8 mouse cellular contexts compared by ENCODE assay signal in genomic region chr13:21749387-21750158, GRCm38 (mm10). TPM values are rescaled to one million over a fixed set of nuclear protein-coding genes. Genes with fewer than 3 reads are reported as not detected.
DNase-seq lines count a peak whose midpoint lies in the region; ATAC-seq and TF ChIP-seq lines count a peak whose summit lies in the region.

No protein-coding gene starts in this region.

- peak overlapping the region; percentile 54 for H3K4me3 ChIP-seq in kidney, embryonic 15.5 days (replicated peaks)
- peak overlapping the region; percentile 66 for H3K4me3 ChIP-seq in bone marrow, adult 2 months (replicated peaks; ENCODE audit: control insufficient read depth, low read depth, low read length)
- H3K4me3 ChIP-seq in heart, postnatal 0 days (ENCODE audit: low read depth, low read length), result peak overlapping the region; percentile 48

- no peak for DNase-seq in kidney, adult 11 months
- DNase-seq in heart, postnatal 0 days (ENCODE audit: low spot score), result no peak
- DNase-seq in natural killer cell, adult 2 months (ENCODE audit: low spot score in 2 of 2), result no peak
- DNase-seq in left cerebral cortex, adult 8-10 months (ENCODE audit: low spot score in 2 of 2), result no peak
- no peak for DNase-seq in cerebellum, adult 8-10 months

- peak overlapping the region; percentile 55 for H3K9ac ChIP-seq in kidney, embryonic 15.5 days
- peak overlapping the region; percentile 46 for H3K9ac ChIP-seq in heart, postnatal 0 days (replicated peaks; ENCODE audit: low read depth, low read length)

- 3% methylated on average over 5 of the region's 5 CpGs for WGBS in kidney, embryonic 15.5 days
- WGBS in bone marrow, adult 2 months, result 6% methylated on average over 5 of the region's 5 CpGs
- 15% methylated on average over 5 of the region's 5 CpGs for WGBS in heart, postnatal 0 days

- peak overlapping the region; percentile 98 for H3K27ac ChIP-seq in kidney, embryonic 15.5 days
- peak overlapping the region; percentile 94 for H3K27ac ChIP-seq in bone marrow, adult 2 months (ENCODE audit: control insufficient read depth, insufficient read depth, low read depth, low read length, poor library complexity)
- peak overlapping the region; percentile 72 for H3K27ac ChIP-seq in heart, postnatal 0 days (ENCODE audit: low read depth)

- H3K36me3 ChIP-seq in kidney, embryonic 15.5 days, result no peaks in the 10 kb centered on the region
- no peaks in the 10 kb centered on the region for H3K36me3 ChIP-seq in heart, postnatal 0 days (replicated peaks; ENCODE audit: control insufficient read depth, insufficient read depth, low read length)

- no peak for ATAC-seq in kidney, embryonic 15.5 days (replicated peaks; ENCODE audit: low FRiP score)
- ATAC-seq in heart, postnatal 0 days (ENCODE audit: insufficient read depth, low read depth), result no peak
- ATAC-seq in megakaryocyte-erythroid progenitor cell, adult 5-6 weeks (replicated peaks; ENCODE audit: low FRiP score, low TSS enrichment, poor library complexity, severe bottlenecking), result peak; percentile 13

- H3K4me1 ChIP-seq in kidney, embryonic 15.5 days, result peaks cover 27% of the 10 kb centered on the region
- peaks cover 5% of the 10 kb centered on the region; the same call in 1 of the 2 replicates for H3K4me1 ChIP-seq in bone marrow, adult 2 months (ENCODE audit: control insufficient read depth, insufficient read depth, low read length)
- H3K4me1 ChIP-seq in heart, postnatal 0 days (ENCODE audit: control insufficient read depth, insufficient read depth), result peaks cover 18% of the 10 kb centered on the region

- H3K27me3 ChIP-seq in kidney, embryonic 15.5 days, result no peaks in the 10 kb centered on the region
- no peaks in the 10 kb centered on the region for H3K27me3 ChIP-seq in heart, postnatal 0 days (ENCODE audit: control insufficient read depth, insufficient read depth, low read length)

- H3K9me3 ChIP-seq in kidney, embryonic 15.5 days (replicated peaks), result no peaks in the 10 kb centered on the region
- H3K9me3 ChIP-seq in heart, postnatal 0 days (replicated peaks; ENCODE audit: control insufficient read depth, low read length), result no peaks in the 10 kb centered on the region

- peak overlapping the region; percentile 61 for H3K4me2 ChIP-seq in kidney, embryonic 15.5 days
- peak overlapping the region; percentile 67 for H3K4me2 ChIP-seq in heart, postnatal 0 days (ENCODE audit: low read depth, low read length)

- TF ChIP-seq POLR2A in bone marrow, adult 2 months (IDR thresholded peaks at IDR 0.05; ENCODE audit: borderline replicate concordance, control insufficient read depth, low read depth, low read length), result no peak

- no peak for TF ChIP-seq CTCF in bone marrow, adult 2 months (IDR thresholded peaks at IDR 0.05; ENCODE audit: control insufficient read depth, insufficient read depth, low read length)
- no peak for TF ChIP-seq CTCF in heart, postnatal 0 days (IDR thresholded peaks at IDR 0.05; ENCODE audit: low read depth)

- no peak for TF ChIP-seq EP300 in heart, postnatal 0 days (IDR thresholded peaks at IDR 0.05; ENCODE audit: low read depth)

RNA-seq across cellular contexts. Expression of gene Hist1h4k, which starts 0.7 kb away (rescaled TPM):
- polyA plus RNA-seq in kidney, embryonic 15.5 days (2015; fragmentation: Nextera tagmentation; extraction: Ambion mirVana), result 2.5 and 5.4 TPM in 2 replicates
- polyA plus RNA-seq in bone marrow, adult 2 months (2011; ENCODE audit: insufficient read depth, insufficient read length, low replicate concordance, missing spikeins), result 358 and 477 TPM in 2 replicates
- total RNA-seq in heart, postnatal 0 days (2014; rRNA removed; ENCODE audit: low replicate concordance), result 470 and 1,132 TPM in 2 replicates
- 0.55 and 1.4 TPM in 2 replicates for polyA plus RNA-seq in heart, postnatal 0 days (2015; fragmentation: Nextera tagmentation; extraction: Ambion mirVana)
- 396 and 799 TPM in 2 replicates for total RNA-seq in megakaryocyte-erythroid progenitor cell, adult 5-6 weeks (2014; fragmentation: Nextera tagmentation)
- total RNA-seq in megakaryocyte-erythroid progenitor cell, adult 5-6 weeks (2017), result 1,621 and 1,651 TPM in 2 replicates
- total RNA-seq in left cerebral cortex, adult 8-10 months (2022), result 100 to 1,000 TPM; 294 to 349 (median 343) TPM

RNA-seq across cellular contexts. Expression of gene Hist1h2ak, which starts 4.1 kb away (rescaled TPM):
- polyA plus RNA-seq in kidney, embryonic 15.5 days (2015; fragmentation: Nextera tagmentation; extraction: Ambion mirVana), result 32.0 and 32.6 TPM in 2 replicates
- 25.2 and 61.7 TPM in 2 replicates for polyA plus RNA-seq in bone marrow, adult 2 months (2011; ENCODE audit: insufficient read depth, insufficient read length, low replicate concordance, missing spikeins)
- 128 and 633 TPM in 2 replicates for total RNA-seq in heart, postnatal 0 days (2014; rRNA removed; ENCODE audit: low replicate concordance)
- polyA plus RNA-seq in heart, postnatal 0 days (2015; fragmentation: Nextera tagmentation; extraction: Ambion mirVana), result 10.3 and 10.7 TPM in 2 replicates
- 179 and 217 TPM in 2 replicates for total RNA-seq in megakaryocyte-erythroid progenitor cell, adult 5-6 weeks (2014; fragmentation: Nextera tagmentation)
- 715 and 1,091 TPM in 2 replicates for total RNA-seq in megakaryocyte-erythroid progenitor cell, adult 5-6 weeks (2017)
- 10 to 100 TPM in 3 of 4 experiments, 1 to 10 TPM in 1; 9.6 to 16.7 (median 11.1) TPM for total RNA-seq in left cerebral cortex, adult 8-10 months (2022)

RNA-seq across cellular contexts. Expression of gene Hist1h2bn, which starts 4.3 kb away (rescaled TPM):
- polyA plus RNA-seq in kidney, embryonic 15.5 days (2015; fragmentation: Nextera tagmentation; extraction: Ambion mirVana), result 2.2 and 6.0 TPM in 2 replicates
- polyA plus RNA-seq in bone marrow, adult 2 months (2011; ENCODE audit: insufficient read depth, insufficient read length, low replicate concordance, missing spikeins), result 98.2 and 195 TPM in 2 replicates
- total RNA-seq in heart, postnatal 0 days (2014; rRNA removed; ENCODE audit: low replicate concordance), result 1,069 and 1,692 TPM in 2 replicates
- 0.94 and 2.5 TPM in 2 replicates for polyA plus RNA-seq in heart, postnatal 0 days (2015; fragmentation: Nextera tagmentation; extraction: Ambion mirVana)
- total RNA-seq in megakaryocyte-erythroid progenitor cell, adult 5-6 weeks (2014; fragmentation: Nextera tagmentation), result 483 and 930 TPM in 2 replicates
- total RNA-seq in megakaryocyte-erythroid progenitor cell, adult 5-6 weeks (2017), result 1,170 and 1,659 TPM in 2 replicates
- total RNA-seq in left cerebral cortex, adult 8-10 months (2022), result 10 to 100 TPM in 3 of 4 experiments, 1 to 10 TPM in 1; 1.6 to 11.3 (median 10.8) TPM

RNA-seq across cellular contexts. Expression of gene Hist1h4j, which starts 14.7 kb away (rescaled TPM):
- 0.91 and 1.9 TPM in 2 replicates for polyA plus RNA-seq in kidney, embryonic 15.5 days (2015; fragmentation: Nextera tagmentation; extraction: Ambion mirVana)
- 47.4 and 58.6 TPM in 2 replicates for polyA plus RNA-seq in bone marrow, adult 2 months (2011; ENCODE audit: insufficient read depth, insufficient read length, low replicate concordance, missing spikeins)
- total RNA-seq in heart, postnatal 0 days (2014; rRNA removed; ENCODE audit: low replicate concordance), result 962 and 1,129 TPM in 2 replicates
- 0.20 and 0.27 TPM in 2 replicates for polyA plus RNA-seq in heart, postnatal 0 days (2015; fragmentation: Nextera tagmentation; extraction: Ambion mirVana)
- total RNA-seq in megakaryocyte-erythroid progenitor cell, adult 5-6 weeks (2014; fragmentation: Nextera tagmentation), result 3.8 and 29.3 TPM in 2 replicates
- total RNA-seq in megakaryocyte-erythroid progenitor cell, adult 5-6 weeks (2017), result 302 and 554 TPM in 2 replicates
- 10 to 100 TPM; 18.4 to 23.9 (median 19.2) TPM for total RNA-seq in left cerebral cortex, adult 8-10 months (2022)

RNA-seq across cellular contexts. Expression of gene Hist1h2bm, which starts 27.7 kb away (rescaled TPM):
- 4.6 and 5.2 TPM in 2 replicates for polyA plus RNA-seq in kidney, embryonic 15.5 days (2015; fragmentation: Nextera tagmentation; extraction: Ambion mirVana)
- 19.6 and 68.6 TPM in 2 replicates for polyA plus RNA-seq in bone marrow, adult 2 months (2011; ENCODE audit: insufficient read depth, insufficient read length, low replicate concordance, missing spikeins)
- 1,438 and 1,618 TPM in 2 replicates for total RNA-seq in heart, postnatal 0 days (2014; rRNA removed; ENCODE audit: low replicate concordance)
- polyA plus RNA-seq in heart, postnatal 0 days (2015; fragmentation: Nextera tagmentation; extraction: Ambion mirVana), result 0.60 and 0.90 TPM in 2 replicates
- total RNA-seq in megakaryocyte-erythroid progenitor cell, adult 5-6 weeks (2014; fragmentation: Nextera tagmentation), result 242 and 265 TPM in 2 replicates
- total RNA-seq in megakaryocyte-erythroid progenitor cell, adult 5-6 weeks (2017), result 262 and 417 TPM in 2 replicates
- 1 to 10 TPM; 2.5 to 5.9 (median 4.5) TPM for total RNA-seq in left cerebral cortex, adult 8-10 months (2022)

Comparison
In these comparisons a context has a peak if more than half of its experiments do, and no peak if none do; other contexts are left out.
1. RNA of gene Hist1h2bn, which starts 4.3 kb away (total RNA-seq): 1,069 to 1,692 TPM in heart, postnatal 0 days and 483 to 1,659 TPM in megakaryocyte-erythroid progenitor cell, adult 5-6 weeks; 1.6 to 11.3 TPM in left cerebral cortex, adult 8-10 months; every median in the first group is over 10 times any median in the second.
2. Peak in every context shown above with its lines, with median percentiles within 50 percentile points of each other: H3K27ac ChIP-seq and H3K4me3 ChIP-seq.